Mouse (Mus musculus) adrenal gland, postnatal 14 days (tissue): Measurements from ENCODE around the gene Stxbp2. TPM values are rescaled to one million over a fixed set of nuclear protein-coding genes. Genes with fewer than 3 reads are reported as not detected.
A peak's percentile ranks its signal among the peaks of the same experiment; 100 is the strongest.
"Not testable (repeated sequence)": the region's sequence is repeated elsewhere in the genome, so short reads cannot be mapped to it uniquely, and the experiment has no call there.

Experiments
- DNase-seq: peaks from one replicate; pipeline ENCODE4 v3.0.0; 2021; ENCODE audit warnings: mixed read lengths
- long read RNA-seq, 2 experiments: library from polyadenylated mRNA; stranded (forward); transcript quantifications; one replicate each; pipeline ENCODE4 v2.0.0; 2021
- total RNA-seq: library from RNA; stranded (reverse); gene quantifications from 2 replicates; pipeline ENCODE4 v1.2.3, GENCODE M21; 2021

Gene Stxbp2
- total RNA-seq = 79.6 and 116 TPM in 2 replicates
- long read RNA-seq, experiment 1, transcript Stxbp2-207 (19 exons, 2,908 nt) = major isoform, 56 of 105 reads
- long read RNA-seq, experiment 1, transcript Stxbp2-201 (19 exons, 1,847 nt) = minor isoform, 10 of 105 reads
- long read RNA-seq, experiment 1, partial matches to known transcripts = 7 of 105 reads
- long read RNA-seq, experiment 1, other reads (novel, unspliced or antisense) = 32 of 105 reads
- long read RNA-seq, experiment 2, transcript Stxbp2-207 (19 exons, 2,908 nt) = major isoform, 30 of 56 reads
- long read RNA-seq, experiment 2, transcript Stxbp2-201 (19 exons, 1,847 nt) = minor isoform, 5 of 56 reads
- long read RNA-seq, experiment 2, partial matches to known transcripts = 3 of 56 reads
- long read RNA-seq, experiment 2, other reads (novel, unspliced or antisense) = 14 of 56 reads

DNA sequence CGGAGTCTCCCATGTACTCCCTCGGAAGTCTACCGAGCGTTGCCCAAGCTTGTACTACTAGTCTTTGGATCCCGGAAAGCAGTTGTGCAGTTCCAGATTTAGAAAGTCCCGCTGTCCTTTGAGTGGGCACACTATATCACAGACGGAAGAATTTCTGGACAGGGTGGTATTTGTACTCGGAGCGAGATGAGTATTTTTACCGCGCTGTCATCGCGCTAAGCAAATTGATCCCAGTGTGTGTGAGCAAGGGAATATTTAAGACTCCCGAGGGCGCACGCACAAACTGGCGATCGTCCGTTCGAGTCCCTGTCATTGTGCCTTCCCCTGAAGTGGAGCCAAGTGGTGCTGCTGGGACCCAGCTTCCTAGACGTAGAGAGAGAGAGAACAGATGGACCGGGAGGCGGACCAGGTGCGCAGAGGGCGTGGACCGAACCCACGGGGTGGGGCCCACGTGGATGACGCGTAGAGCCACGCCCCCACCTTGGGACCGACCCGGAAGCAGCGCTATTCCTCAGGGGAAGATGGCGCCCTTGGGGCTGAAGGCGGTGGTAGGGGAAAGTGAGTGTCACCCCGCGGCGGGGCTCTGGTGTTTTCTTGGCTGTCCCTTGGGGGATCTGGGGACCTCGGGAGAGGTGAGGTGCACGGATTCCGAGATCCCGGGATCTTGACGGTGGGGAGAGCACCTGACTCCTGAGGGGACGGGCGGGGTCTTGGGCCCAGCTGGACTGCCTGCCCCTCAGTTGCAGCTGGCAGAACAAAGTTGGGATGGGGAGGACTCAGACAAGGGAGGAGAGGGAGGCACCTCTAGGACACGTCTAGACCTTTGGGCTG lies at the start of gene Stxbp2:
TSS of gene Stxbp2 (plus strand) at position 309 of the 831 bp plus-strand sequence.
- DNase-seq = peak; percentile 88

GRCm38 (mm10) chr8:3581961-3582360 lies 48.8 kb upstream of the Stxbp2 start:
- DNase-seq = not testable (repeated sequence)

- DNase-seq = no peak
Measured at GRCm38 (mm10) chr8:3586452-3586851, 44.3 kb upstream of the Stxbp2 start.

GRCm38 (mm10) chr8:3586993-3587390 lies 43.8 kb upstream of the Stxbp2 start, which contains the start of gene Camsap3:
Gene Camsap3, plus strand, starts transcription at chr8:3587293.
- no peak for DNase-seq

DNA sequence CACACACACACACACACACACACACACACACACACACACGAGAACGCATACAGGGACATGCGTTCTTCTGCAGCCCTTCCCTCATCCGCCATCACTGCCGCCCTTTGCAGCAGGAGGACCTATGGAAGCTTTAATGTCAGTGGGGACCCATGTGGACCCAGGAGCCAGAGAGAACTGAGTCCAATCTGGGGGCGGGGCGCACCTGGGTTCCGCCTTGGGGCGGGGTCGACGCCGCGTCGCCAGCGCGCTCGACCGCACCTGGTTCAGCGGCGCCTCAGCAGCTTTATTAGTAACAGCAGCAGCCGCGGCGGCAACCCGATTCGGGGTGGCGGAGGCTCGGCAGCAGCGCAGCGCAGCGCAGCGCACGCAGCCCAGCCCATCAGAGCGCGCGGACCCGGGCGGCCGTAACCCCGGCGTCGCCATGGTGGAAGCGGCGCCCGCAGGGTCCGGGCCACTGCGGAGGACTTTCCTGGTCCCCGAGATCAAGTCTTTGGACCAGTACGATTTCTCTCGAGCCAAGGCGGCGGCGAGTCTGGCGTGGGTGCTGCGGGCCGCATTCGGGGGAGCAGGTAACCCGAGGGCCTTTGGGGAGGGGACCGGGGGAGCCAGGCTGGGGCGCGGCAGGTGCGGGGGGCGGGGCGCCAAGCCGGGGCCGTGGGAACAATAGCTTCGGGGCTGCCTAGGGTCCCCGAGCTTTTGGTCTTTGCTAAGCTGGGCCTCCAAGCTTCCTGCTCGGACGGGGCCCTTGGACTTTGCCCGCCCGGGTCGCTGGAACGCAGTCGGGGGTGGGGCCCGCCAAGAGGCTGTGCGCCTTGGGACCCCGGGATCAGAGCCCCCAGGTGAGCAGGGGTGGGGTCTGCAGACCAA lies 43.1 kb upstream of the Stxbp2 start:
- DNase-seq = peak; percentile 67

DNA sequence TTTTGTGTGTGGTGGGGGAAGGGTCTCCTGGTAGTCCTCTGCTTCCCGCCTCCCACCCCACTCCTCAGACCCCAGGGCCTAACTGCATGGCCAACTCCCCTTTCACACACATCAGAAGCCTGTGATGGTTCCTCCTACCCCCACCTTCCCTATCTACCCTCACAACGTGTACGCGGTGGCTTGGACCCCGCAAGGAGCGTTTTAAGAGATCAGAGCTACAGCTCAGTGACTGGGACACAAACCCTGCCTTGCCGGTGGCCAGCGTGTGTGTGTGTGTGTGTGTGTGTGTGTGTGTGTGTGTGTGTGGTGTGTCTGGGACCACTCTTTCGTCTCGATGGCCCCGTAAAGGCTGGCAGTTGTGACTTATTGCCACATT lies 42.5 kb upstream of the Stxbp2 start:
- DNase-seq = peak; percentile 11

DNA sequence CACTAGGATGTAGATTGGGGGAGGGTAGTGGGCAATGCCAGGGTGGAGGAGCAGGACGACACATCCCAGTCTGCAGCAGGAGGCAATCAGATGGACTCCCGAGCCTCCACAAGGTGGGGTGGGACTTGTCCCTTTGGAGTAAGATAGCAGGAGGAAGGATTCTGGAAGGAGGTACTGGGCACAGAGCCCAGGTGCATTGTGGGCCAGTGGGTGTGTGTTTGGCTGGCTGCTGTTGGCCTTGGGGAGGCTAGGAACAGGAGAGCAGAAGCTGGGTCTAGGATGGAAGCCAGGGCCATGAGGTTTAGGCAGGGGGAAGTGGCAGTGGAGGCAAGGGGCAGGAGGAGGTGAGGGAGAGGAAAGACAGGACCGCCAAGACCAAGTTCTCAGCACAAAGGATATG lies 37.3 kb upstream of the Stxbp2 start:
- peak; percentile 72 for DNase-seq

- no peak for DNase-seq
Measured at GRCm38 (mm10) chr8:3594466-3594865, 36.3 kb upstream of the Stxbp2 start.

GRCm38 (mm10) chr8:3598054-3598453 lies 32.7 kb upstream of the Stxbp2 start:
- DNase-seq = no peak

DNA sequence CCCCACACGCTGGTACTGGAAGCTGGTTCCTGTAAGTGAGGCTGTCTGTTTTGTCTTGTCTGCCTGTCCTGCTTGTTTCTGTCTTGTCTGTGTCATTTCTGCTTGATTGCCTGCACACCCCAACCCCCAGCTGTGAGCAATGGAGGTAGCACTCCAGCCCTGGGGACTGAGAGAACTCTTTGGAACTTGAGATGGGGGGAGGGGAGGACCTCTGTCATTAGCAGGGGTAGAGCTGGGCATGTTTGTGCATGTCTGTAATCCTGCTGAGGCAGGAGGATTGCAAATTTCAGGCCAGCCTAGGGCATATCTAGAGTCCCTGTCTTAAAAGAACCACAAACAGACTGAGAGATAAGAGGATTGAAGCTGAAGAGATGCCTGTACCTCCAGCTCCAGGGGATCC lies 31.5 kb upstream of the Stxbp2 start:
- no peak for DNase-seq

GRCm38 (mm10) chr8:3600401-3600800 lies 30.4 kb upstream of the Stxbp2 start:
- peak; percentile 62 for DNase-seq

DNA sequence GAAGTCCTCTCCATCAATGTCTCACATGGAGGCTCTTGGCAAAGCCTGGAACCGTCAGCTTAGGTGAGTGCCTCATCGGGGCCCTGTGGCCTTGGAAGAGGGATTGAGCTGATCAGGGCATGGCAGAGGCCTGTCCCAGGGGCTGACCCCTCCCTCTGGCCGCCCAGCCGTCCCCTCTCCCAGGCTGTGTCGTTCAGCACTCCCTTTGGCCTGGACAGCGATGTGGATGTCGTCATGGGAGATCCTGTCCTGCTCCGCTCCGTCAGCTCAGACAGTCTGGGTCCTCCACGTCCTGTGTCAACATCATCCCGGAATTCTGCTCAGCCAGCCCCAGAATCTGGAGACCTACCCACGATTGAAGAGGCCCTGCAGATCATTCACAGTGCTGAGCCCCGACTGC lies 27.3 kb upstream of the Stxbp2 start:
- no peak for DNase-seq

- peak; percentile 60 for DNase-seq
Measured at GRCm38 (mm10) chr8:3606593-3606992, 24.2 kb upstream of the Stxbp2 start.

GRCm38 (mm10) chr8:3607822-3608221 lies 22.9 kb upstream of the Stxbp2 start:
- DNase-seq = no peak

DNA sequence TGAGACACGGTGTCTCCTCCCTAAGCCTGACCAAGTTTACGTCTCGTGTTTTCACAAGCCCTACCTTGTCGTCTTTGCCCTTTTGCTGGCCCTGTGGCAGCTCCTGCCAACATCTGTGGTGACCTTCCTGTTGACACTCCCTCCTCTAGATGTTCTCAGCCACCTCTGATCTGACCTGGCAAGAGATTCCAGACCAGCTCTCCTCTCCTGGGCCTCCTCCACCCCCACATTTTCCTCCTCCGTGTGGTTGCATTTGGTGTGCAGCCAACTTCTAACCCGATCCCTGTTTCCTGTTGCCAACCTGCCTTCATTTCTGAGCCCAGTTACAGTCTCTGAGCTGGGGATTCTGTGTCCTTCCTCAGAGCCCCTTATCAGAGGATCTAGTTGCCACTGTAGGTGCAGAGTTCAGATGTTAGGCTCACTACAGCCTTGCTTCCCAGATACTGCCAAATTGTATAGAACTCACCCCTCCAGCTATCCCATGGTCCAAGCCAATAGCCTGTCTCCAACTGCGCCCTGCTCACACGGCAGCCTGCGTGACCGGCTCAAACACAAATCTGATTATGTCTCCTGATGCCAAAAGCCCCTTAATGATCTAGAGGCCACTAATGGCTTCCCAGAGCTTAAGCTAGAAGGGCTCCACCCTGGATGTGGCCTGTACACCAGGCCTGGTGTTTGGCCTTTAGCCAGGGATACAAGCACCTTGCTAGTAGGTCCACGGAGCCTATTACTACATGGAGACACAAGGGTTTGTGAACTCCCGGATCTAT lies 21.5 kb upstream of the Stxbp2 start:
- peak; percentile 73 for DNase-seq

DNA sequence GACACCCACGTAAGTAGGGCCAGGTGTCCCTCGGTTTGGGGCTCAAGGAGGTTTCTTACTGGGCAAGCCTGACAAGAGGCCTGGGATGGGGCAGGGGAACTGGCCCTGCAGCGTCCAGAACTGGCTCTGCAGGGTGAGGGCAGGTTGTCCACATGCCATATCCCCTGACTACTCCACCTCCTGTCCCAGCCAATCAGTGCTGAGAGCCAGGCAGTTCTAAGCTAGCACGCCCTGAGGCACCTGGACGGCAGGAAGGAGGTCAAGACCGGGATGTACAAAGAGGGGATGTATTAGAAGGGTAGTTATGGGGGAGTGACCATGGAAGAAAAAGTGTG lies 21.0 kb upstream of the Stxbp2 start:
- DNase-seq = peak; percentile 34

GRCm38 (mm10) chr8:3621199-3621970 lies 9.4 kb upstream of the Stxbp2 start, which contains the start of the genes Xab2 and Pet100:
Gene Xab2, minus strand, starts transcription at chr8:3621316.
Gene Pet100, plus strand, starts transcription at chr8:3621548.
- peak; percentile 98 for DNase-seq

DNA sequence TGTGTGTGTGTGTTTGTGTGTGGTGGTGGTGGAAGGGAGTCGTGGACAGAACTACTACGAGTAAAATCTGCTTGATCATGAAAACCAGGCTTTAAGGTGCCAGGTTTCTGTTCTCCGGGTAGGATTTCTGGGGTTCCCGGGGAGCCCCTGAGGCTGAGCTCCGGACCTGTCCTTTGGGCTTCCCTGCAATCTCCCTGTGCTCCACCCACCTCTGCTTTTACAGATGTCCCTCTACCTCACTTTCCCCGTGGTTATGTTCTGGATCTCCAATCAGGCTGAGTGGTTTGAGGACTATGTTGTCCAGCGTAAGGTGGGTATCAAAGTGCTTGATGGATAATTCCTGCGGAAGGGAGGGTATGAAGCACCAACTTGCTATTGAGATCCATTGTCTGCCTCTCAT lies 8.6 kb upstream of the Stxbp2 start:
- no peak for DNase-seq

- DNase-seq = no peak
Measured at GRCm38 (mm10) chr8:3625445-3625844, 5.3 kb upstream of the Stxbp2 start, which contains the start of gene Pcp2. Gene Pcp2, minus strand, starts transcription at chr8:3625545.

DNA sequence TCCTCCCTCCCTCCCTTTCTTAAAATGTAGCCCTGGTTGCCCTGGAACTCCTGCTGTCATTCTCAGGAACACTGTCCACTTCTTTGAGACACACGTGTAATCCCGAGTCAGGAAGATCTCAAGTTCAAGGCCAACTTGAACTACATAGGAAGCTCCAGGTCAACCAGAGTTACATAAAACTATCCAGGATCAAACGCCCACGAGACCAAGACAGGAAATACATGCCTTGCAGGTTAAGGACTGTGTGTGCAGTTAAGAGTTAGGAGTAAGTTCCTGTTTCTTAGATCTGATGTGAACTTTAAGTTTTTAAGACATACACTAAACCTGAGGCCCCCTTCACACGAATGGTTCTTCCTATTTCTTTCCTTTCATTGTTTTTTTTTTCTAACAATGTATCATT lies 3.8 kb upstream of the Stxbp2 start:
- no peak for DNase-seq

- DNase-seq = peak; percentile 51
Measured at GRCm38 (mm10) chr8:3628014-3628413, 2.7 kb upstream of the Stxbp2 start.
